Mouse (Mus musculus) CH12F3 (cell line): ENCODE results near the gene Elmo2.

Experiments
- in situ Hi-C: fragments of 300-500 bp; cut with MboI; formaldehyde crosslinking; loops from 2 replicates; pipeline ENCODE4 v1.14.3; 2020; ENCODE audit warnings: low sequenced_read_pairs

Elmo2 gene

DNA sequence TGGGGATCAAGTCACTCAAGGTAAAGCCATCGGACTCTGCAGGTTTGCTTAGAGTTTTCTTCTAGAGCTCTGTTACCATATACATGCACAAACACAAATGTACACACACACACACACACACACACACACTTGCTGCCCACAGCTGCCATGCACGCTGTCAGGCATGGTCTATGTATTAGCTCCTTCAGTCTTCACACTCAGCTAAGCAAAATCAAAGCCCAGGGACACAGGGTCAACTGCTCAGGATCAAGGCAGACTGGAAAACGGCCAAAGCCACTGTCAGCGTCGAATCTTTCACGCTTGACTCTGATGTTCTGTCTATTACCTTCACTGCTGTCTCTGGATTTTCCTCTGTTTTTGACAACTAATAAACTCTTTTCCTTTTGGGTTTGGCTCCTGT lies 25.4 kb downstream of the Elmo2 start:
- in situ Hi-C loops: no loop called here

- in situ Hi-C loops: no loop called here
Observed at GRCm38 (mm10) chr2:165300424-165300823, 25.9 kb downstream of the Elmo2 start.

DNA sequence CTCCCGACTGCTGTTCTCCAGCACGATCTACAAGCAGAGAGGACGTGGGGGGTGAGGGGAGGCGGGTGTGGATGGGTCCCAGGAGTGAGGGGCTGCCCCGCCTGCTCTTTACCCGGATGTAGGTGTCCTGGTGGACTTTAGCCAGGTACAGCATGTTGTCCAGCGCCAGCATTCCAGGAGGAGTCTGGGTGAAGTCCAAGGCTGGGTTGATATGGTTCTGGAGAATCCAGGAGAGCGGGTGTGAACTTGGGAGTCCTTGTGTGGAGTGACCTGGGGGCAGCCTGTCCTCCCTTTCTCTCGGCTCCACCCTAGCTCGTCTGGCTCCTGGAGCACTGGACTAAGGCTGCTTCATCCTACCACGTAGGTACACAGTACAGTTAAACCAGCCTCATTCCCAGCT lies 28.9 kb downstream of the Elmo2 start:
- in situ Hi-C loops: no loop called here

GRCm38 (mm10) chr2:165296571-165296970 lies 29.7 kb downstream of the Elmo2 start:
- in situ Hi-C loops: no loop called here

GRCm38 (mm10) chr2:165288315-165289031 lies 37.8 kb downstream of the Elmo2 start:
- in situ Hi-C loops: no loop called here

DNA sequence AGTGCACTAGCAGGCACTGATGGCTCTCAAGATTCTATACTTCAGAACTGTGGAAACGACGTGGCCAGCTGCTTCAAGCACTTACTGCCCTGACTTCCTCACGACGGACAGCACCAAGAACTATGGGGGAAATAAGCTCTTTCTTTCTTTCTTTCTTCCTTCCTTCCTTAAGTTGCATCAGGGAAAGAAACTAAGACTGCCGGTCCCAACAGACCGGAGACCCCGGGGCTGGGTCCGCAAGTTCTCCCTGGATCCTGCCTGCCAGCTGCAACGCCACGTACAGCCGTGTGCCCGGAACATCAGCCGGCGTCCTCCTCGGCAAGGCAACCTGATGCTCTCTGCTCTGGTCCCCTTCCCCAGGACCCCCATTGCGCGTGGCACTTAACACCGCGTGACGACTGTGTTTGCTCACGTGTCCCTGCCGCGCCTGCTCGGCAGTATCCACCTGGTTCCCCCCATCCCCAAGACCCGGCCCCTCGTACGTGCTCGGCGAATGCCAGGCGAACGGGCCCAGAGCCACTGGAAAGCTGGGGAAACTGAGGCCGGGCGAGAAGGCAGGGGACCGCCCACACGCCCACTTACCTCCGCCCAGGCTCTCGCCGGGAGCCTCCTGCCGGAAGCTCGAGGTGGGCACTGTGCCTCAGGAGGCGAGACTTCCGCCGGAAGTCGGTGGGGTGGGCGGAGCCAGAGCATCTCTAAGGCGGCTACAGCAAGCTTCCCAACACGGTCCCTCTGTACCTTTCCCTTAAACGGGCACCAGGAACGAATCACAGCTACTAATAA lies 38.9 kb downstream of the Elmo2 start, which contains the start of gene Slc35c2:
TSS of gene Slc35c2 (minus strand) at position 668 of the 783 bp plus-strand sequence.
- in situ Hi-C loops: no loop called here

DNA sequence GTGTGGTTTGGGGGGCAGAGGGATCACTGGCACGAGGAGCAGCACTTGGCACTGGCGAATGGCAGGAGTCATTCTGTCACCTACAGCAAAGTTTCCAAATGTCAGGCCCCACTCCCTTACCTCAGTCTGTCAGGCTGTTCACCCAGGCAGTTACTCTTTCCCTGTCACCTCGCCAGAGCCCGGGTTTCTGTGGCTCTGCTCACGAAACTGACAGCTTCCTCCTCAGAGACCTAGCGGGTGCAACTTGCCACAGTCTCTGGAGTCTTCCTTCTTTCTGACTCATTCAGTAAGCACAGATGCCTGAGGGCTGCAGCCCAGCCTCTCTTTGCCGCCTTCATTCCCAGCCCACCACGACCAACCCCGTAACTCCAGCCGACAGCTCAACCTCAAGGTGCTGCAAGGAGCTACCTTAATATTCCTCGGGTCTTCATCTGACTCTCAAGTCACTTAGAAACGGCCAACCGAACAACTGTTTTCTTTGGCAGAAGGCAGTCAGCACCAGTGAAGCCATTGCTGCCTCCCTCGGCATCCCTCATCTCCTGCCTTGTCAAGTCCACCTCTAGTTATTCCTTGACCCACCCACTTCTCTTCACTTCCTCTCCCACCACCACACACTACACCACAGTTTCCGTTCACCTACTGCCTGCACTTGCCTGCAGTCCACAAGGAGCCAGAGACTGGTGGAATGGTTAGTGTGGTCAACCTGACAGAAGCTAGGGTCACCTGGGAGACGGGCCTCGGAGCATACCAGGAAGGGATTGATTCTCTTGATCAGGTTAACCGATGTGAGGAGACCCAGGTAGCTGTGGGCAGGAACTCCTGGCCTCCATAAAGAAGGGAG lies 39.7 kb downstream of the Elmo2 start:
- in situ Hi-C loops: no loop called here

DNA sequence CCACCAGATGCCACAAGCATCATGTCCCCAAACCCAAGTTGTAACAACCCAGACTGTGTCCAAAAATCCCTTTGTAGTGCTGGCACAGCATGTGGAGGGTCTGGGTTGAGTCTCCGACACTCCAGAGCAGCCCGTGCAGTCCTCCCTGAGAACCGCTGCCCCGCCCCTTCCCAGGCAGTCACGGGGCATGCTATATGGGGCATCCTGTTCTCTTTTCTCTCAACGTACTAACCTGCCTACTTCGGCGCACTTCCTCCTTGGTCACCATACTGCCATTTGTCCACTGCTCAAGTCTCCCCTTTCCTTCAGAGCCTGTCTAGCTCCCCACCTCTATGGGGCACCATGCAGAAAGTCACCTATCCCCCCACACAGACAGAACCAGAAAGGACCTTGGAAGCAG lies 40.7 kb downstream of the Elmo2 start:
- in situ Hi-C loops: no loop called here

DNA sequence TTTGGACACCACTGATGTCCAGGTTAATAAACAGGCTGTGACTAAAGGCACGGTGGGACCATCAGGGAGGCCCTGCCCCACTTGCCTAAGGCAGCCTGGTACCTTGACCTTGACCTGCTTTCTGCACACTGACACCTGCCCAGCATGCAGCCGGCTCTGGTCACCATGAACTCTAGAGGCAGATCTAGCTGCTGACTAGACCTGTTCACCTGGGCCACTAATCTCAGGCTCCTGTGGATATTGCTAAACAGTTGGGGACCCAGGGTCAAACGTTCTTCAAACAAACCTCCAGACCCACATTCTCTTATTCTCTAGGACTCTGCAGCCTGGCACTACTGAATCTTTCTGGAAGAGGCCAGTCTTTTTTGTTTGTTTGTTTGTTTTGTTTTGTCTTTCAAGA lies 41.2 kb downstream of the Elmo2 start:
- in situ Hi-C loops: no loop called here

- in situ Hi-C loops: no loop called here
Observed at GRCm38 (mm10) chr2:165284377-165284776, 41.9 kb downstream of the Elmo2 start.

DNA sequence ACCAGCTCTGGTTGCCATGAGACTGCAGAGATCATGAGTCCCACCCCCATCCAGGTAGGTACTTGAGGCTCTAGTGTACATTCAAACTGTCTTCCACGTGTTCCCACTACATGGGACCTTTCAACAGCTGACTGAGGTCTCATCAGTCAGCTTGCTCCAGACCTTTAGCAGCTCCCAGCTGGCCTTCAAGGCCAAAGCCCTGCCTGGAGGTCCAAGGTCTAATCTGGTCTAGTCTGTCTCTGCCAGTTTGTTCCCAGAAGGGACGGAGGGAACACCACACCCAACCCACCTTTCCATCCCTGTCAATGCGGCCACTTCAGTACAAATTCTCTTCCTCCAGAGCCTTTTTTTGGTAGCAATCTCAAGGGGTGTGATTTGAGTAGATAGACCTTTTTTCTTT lies 42.6 kb downstream of the Elmo2 start:
- in situ Hi-C loops: no loop called here

GRCm38 (mm10) chr2:165281779-165282311 lies 44.4 kb downstream of the Elmo2 start:
- in situ Hi-C loops: no loop called here

DNA sequence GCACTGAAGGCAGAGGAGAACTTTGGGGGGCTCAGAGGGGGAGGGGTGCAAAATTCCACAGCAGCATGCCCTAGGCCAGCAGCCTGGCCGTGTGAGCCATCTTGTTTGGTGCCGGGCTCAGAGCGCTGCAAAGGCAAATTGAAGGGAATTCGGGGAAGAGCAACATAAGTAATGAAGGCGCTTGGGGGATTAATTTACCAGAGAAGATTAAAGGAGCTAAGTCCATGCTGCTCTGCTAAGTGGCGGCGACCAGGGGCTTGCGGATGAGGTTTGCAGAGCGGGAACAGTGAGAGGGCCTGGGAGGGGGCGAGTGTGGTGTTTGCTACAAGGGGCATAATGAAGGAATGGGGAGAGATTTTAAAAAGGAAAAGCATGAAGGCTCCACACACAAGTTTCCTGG lies 46.9 kb downstream of the Elmo2 start:
- in situ Hi-C loops: no loop called here

- in situ Hi-C loops: no loop called here
Observed at GRCm38 (mm10) chr2:165277188-165277740, 49.0 kb downstream of the Elmo2 start.

GRCm38 (mm10) chr2:165275824-165276223 lies 50.5 kb downstream of the Elmo2 start:
- in situ Hi-C loops: no loop called here

DNA sequence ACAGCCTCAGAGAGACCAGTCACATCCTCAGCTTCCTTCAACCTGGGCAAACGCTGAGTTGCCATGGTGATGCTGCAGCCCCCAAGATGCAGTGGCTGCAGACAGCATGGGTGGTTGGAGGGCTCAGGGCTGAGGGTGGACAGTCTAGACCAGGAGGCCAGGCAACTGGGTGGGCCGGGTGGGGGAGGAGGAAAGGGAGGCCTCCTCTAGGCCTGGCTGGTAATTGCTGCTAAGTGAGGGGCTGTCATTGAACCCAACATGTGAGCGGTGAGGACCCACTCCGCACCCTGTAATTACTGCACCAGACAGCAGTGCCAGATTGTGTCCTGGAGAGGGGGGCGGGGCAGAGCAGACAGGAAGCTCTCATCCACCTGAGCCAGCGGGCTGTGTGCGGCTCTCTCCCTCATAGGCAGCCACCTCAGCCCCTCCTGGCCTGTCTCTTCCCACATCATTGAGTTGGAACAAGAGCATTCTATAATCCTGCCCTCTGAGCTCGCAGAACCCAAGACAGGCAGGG lies 51.1 kb downstream of the Elmo2 start:
- in situ Hi-C loops: no loop called here

- in situ Hi-C loops: loop anchor here (5.0 to 25.0 kb wide), 2 partner anchors 196 to 311 kb away; partner anchors contain the start of gene Slc12a5
Observed at GRCm38 (mm10) chr2:165273589-165273988, 52.7 kb downstream of the Elmo2 start.

- in situ Hi-C loops: loop anchor here (5.0 to 25.0 kb wide), 2 partner anchors 194 to 309 kb away; partner anchors contain the start of gene Slc12a5
Observed at GRCm38 (mm10) chr2:165271326-165271725, 55.0 kb downstream of the Elmo2 start.

DNA sequence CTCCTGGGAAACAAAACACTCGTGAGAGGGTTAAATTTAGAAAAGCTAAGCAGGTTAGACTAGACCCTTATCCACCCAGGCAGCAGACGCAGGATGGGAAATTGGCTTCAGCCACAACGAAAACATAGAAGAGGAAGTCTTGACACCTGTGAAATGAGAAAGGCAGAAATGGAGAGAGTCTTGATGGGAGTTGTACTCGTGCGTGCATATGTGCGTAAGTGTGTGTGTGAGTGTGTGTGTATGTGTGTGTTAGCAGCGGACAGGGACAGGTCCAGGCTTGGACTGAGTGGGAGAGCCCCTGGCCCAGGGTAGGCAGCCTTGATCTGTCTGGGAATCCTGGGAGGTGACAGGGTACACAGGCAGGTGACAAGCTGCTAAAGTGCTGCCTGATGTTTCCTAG lies 55.4 kb downstream of the Elmo2 start:
- in situ Hi-C loops: loop anchor here (5.0 to 25.0 kb wide), 2 partner anchors 194 to 309 kb away; partner anchors contain the start of gene Slc12a5

DNA sequence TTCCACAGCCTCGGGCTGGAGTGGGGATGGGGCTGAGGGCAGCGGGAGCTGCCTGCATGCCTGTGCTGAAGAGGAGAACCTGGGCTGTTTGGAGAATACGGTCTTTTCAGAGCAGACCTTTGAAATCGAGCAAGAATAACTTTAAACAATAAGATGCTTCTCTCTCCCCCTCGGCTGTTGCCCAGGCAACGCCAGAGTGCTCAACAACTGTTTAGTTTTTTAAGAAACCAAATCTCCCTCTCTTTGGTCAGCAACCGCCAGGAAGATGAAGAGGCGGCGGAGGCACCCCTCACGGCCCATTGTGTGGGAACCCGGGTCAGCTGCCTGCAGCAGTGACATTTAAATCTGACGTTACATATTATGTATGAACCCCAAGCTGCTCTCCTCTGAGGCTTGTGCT lies 59.5 kb downstream of the Elmo2 start:
- in situ Hi-C loops: loop anchor here (25.0 kb wide), 1 partner anchor 304 kb away; the partner anchor contains the start of gene Slc12a5
